Mouse (Mus musculus) CH12.LX (cell line): Measurements from ENCODE around the gene Ap4s1.

Experiments
- CTCF ChIP-seq, 2 experiments: IDR thresholded peaks in 1 of 2; conservative IDR thresholded peaks in 1 of 2; 2 replicates each; pipeline ENCODE4 v1.5.1; 2011 to 2012; ENCODE audit warnings: low read depth in 2 of 2, low read length in 2 of 2, improper control_type of control experiment in 1 of 2, inconsistent platforms in 1 of 2, mild to moderate bottlenecking in 1 of 2, moderate library complexity in 1 of 2
- MAFK ChIP-seq: IDR thresholded peaks from 2 replicates; pipeline ENCODE4 v1.6.1; 2011; ENCODE audit warnings: low read length, improper control_type of control experiment; ENCODE audit not compliant: insufficient replicate concordance
- MAZ ChIP-seq: IDR thresholded peaks from 2 replicates; pipeline ENCODE4 v1.6.1; 2012; ENCODE audit warnings: low read depth, mild to moderate bottlenecking, inconsistent platforms, low read length, improper control_type of control experiment, moderate library complexity
- RCOR1 ChIP-seq: conservative IDR thresholded peaks from 2 replicates; pipeline ENCODE4 v1.6.1; 2012; ENCODE audit warnings: low read depth, mild to moderate bottlenecking, inconsistent platforms, low read length, improper control_type of control experiment
- SIN3A ChIP-seq: IDR thresholded peaks from 2 replicates; pipeline ENCODE4 v1.6.1; 2012; ENCODE audit warnings: low read length, improper control_type of control experiment, inconsistent platforms
- ZKSCAN1 ChIP-seq: IDR thresholded peaks from 2 replicates; pipeline ENCODE4 v1.6.1; 2012; ENCODE audit warnings: low read depth, inconsistent platforms, low read length, improper control_type of control experiment, borderline replicate concordance
- ZNF384 ChIP-seq: IDR thresholded peaks from 2 replicates; pipeline ENCODE4 v1.6.1; 2012; ENCODE audit warnings: low read depth, low read length, improper control_type of control experiment, inconsistent platforms

DNA sequence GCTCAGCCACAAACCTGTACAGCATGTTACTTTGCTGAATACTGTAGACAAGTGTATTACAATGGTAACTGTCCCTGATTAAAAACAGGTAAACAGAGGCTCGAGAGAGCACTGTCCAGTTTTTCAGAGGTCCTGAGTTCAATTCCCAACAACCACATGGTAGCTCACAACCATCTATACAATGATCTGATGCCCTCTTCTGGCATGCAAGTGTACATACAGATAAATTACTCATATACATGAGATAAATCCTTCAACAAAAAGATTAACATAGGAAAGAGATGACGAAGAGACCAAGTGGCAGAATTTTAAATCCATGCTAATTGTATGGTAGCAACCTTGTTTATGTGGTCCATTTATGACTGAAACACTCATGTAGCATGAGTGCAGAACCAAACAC is 56.5 kb downstream of the Ap4s1 start:
- TF ChIP-seq RCOR1 (no peak), SIN3A (no peak), MAZ (no peak), MAFK (no peak), ZNF384 (no peak), ZKSCAN1 (no peak), CTCF (conservative IDR thresholded peaks at IDR 0.05 in 1 of 2, IDR thresholded peaks at IDR 0.05 in 1 of 2; ENCODE audit: low read depth in 2 of 2, low read length in 2 of 2) (peak in 1 of 2 experiments; percentile 28; a peak in 2 of 4 replicates)
